Mouse (Mus musculus) monocyte, adult 2 months (primary cell): Measurements from ENCODE around the gene Hist1h4j.
A peak's percentile ranks its signal among the peaks of the same experiment; 100 is the strongest.
"Not testable (repeated sequence)": the region's sequence is repeated elsewhere in the genome, so short reads cannot be mapped to it uniquely, and the experiment has no call there.

Experiments
- DNase-seq, 2 experiments: peaks; one replicate each; pipeline ENCODE4 v3.0.0; 2022; ENCODE audit warnings: low spot score in 2 of 2, low read depth in 1 of 2

Gene Hist1h4j

GRCm38 (mm10) chr13:21722993-21723836 is 11.6 kb upstream of the Hist1h4j start:
- no peak for DNase-seq

GRCm38 (mm10) chr13:21727948-21728572 is 6.8 kb upstream of the Hist1h4j start:
- DNase-seq = no peak

- DNase-seq = no peak
Observed at GRCm38 (mm10) chr13:21729544-21729943, 5.3 kb upstream of the Hist1h4j start.

- DNase-seq = no peak
Observed at GRCm38 (mm10) chr13:21733466-21733865, 1.4 kb upstream of the Hist1h4j start.

GRCm38 (mm10) chr13:21734010-21734905 is 606 bp upstream of the Hist1h4j start:
- peak in 1 of 2 experiments; percentile 67 for DNase-seq

- DNase-seq = no peak
Observed at GRCm38 (mm10) chr13:21745006-21745405, 10.1 kb downstream of the Hist1h4j start.

- DNase-seq = no peak
Observed at GRCm38 (mm10) chr13:21749387-21750158, 14.7 kb downstream of the Hist1h4j start.

- DNase-seq = peak; percentile 69 to 77
Observed at GRCm38 (mm10) chr13:21750159-21751017, 15.5 kb downstream of the Hist1h4j start, which contains the start of gene Hist1h4k. Hist1h4k (minus strand) TSS chr13:21750505.

- DNase-seq = no peak
Observed at GRCm38 (mm10) chr13:21751417-21751816, 16.6 kb downstream of the Hist1h4j start.

GRCm38 (mm10) chr13:21751827-21752226 is 17.0 kb downstream of the Hist1h4j start:
- no peak for DNase-seq

- DNase-seq = no peak
Observed at GRCm38 (mm10) chr13:21752356-21752755, 17.5 kb downstream of the Hist1h4j start.

GRCm38 (mm10) chr13:21753051-21753523 is 18.2 kb downstream of the Hist1h4j start:
- no peak for DNase-seq

- peak; percentile 33 to 68 for DNase-seq
Observed at GRCm38 (mm10) chr13:21753524-21754285, 18.8 kb downstream of the Hist1h4j start, which contains the start of the genes Hist1h2ak and Hist1h2bn. Hist1h2ak (minus strand) TSS chr13:21753827. Hist1h2bn (plus strand) TSS chr13:21754123.

- DNase-seq = not testable (repeated sequence)
Observed at GRCm38 (mm10) chr13:21754294-21755001, 19.6 kb downstream of the Hist1h4j start.

GRCm38 (mm10) chr13:21755707-21756106 is 20.8 kb downstream of the Hist1h4j start:
- no peak for DNase-seq

- DNase-seq = peak; percentile 40 to 56
Observed at GRCm38 (mm10) chr13:21778814-21779766, 44.2 kb downstream of the Hist1h4j start.
